In genomic region chr14:102048485-102048884, GRCm38 (mm10) we compare ENCODE assay signal across 20 mouse cellular contexts.
DNase-seq lines count a peak whose midpoint lies in the region; ATAC-seq lines count a peak whose summit lies in the region.
"Had no signal": no experiment of that assay in that cellular context is flagged by ENCODE, and none has a peak within 500 bp of the region (broad histone marks: within the 10 kb centered on the region; RNA-seq: fewer than 3 reads in every experiment).

No protein-coding gene starts in this region.

- WGBS in forebrain, embryonic 13.5 days, result 87% methylated on average over 1 of the region's 3 CpGs
- 89% methylated on average over 1 of the region's 3 CpGs for WGBS in forebrain, embryonic 10.5 days
- WGBS in midbrain, embryonic 13.5 days, result 91% methylated on average over 1 of the region's 3 CpGs
- 83% methylated on average over 1 of the region's 3 CpGs for WGBS in midbrain, embryonic 10.5 days
- WGBS in neural tube, embryonic 13.5 days, result 48% methylated on average over 3 of the region's 3 CpGs

- no peak overlapping the region for H3K9ac ChIP-seq in forebrain, embryonic 13.5 days
- H3K9ac ChIP-seq in midbrain, embryonic 13.5 days (replicated peaks), result no peak overlapping the region
- H3K9ac ChIP-seq in neural tube, embryonic 13.5 days, result no peak overlapping the region
- H3K9ac ChIP-seq: embryonic facial prominence, embryonic 13.5 days; embryonic facial prominence, embryonic 15.5 days had no signal

- no peaks in the 10 kb centered on the region for H3K9me3 ChIP-seq in forebrain, embryonic 13.5 days (replicated peaks)
- H3K9me3 ChIP-seq in forebrain, embryonic 10.5 days, result no peaks in the 10 kb centered on the region
- H3K9me3 ChIP-seq in midbrain, embryonic 13.5 days, result no peaks in the 10 kb centered on the region
- no peaks in the 10 kb centered on the region for H3K9me3 ChIP-seq in midbrain, embryonic 10.5 days (replicated peaks)
- H3K9me3 ChIP-seq in neural tube, embryonic 13.5 days, result no peaks in the 10 kb centered on the region
- H3K9me3 ChIP-seq: embryonic facial prominence, embryonic 13.5 days; embryonic facial prominence, embryonic 15.5 days had no signal

- peak; percentile 58; the same call in 1 of the 2 replicates for ATAC-seq in forebrain, embryonic 13.5 days
- 0 out of 2 replicates have a peak, but pooled peaks have one; percentile 20 for ATAC-seq in midbrain, embryonic 13.5 days
- 0 out of 2 replicates have a peak, but pooled peaks have one; percentile 63 for ATAC-seq in neural tube, embryonic 13.5 days (ENCODE audit: low read depth)
- ATAC-seq: forebrain, embryonic 16.5 days had no signal

- no peaks in the 10 kb centered on the region for H3K27me3 ChIP-seq in forebrain, embryonic 13.5 days
- no peaks in the 10 kb centered on the region for H3K27me3 ChIP-seq in forebrain, embryonic 10.5 days (ENCODE audit: poor library complexity, severe bottlenecking)
- H3K27me3 ChIP-seq in midbrain, embryonic 13.5 days, result no peaks in the 10 kb centered on the region
- H3K27me3 ChIP-seq in midbrain, embryonic 10.5 days (ENCODE audit: low read depth, poor library complexity, severe bottlenecking), result no peaks in the 10 kb centered on the region
- no peaks in the 10 kb centered on the region for H3K27me3 ChIP-seq in neural tube, embryonic 13.5 days
- H3K27me3 ChIP-seq: embryonic facial prominence, embryonic 13.5 days; embryonic facial prominence, embryonic 15.5 days had no signal

- DNase-seq in forebrain, embryonic 10.5 days (ENCODE audit: extremely low spot score, low spot score), result no peak
- no peak for DNase-seq in midbrain, embryonic 10.5 days (ENCODE audit: low spot score)
- no peak for DNase-seq in neural tube, embryonic 10.5 days (ENCODE audit: extremely low spot score, low spot score)
- DNase-seq: adrenal gland, adult 2 months; adrenal gland, postnatal 10 days; adrenal gland, postnatal 25 days; cerebellum, adult 11 months; cerebellum, adult 18-20 months; cerebellum, adult 8-10 months; cerebellum, adult 9-11 months; cerebellum, postnatal 14 days; cerebellum, postnatal 36 days; embryo, embryonic 11 days had no signal

- H3K36me3 ChIP-seq in forebrain, embryonic 13.5 days (ENCODE audit: poor library complexity, severe bottlenecking), result no peaks in the 10 kb centered on the region
- H3K36me3 ChIP-seq in forebrain, embryonic 10.5 days (replicated peaks), result no peaks in the 10 kb centered on the region
- no peaks in the 10 kb centered on the region for H3K36me3 ChIP-seq in midbrain, embryonic 13.5 days
- no peaks in the 10 kb centered on the region for H3K36me3 ChIP-seq in midbrain, embryonic 10.5 days
- H3K36me3 ChIP-seq in neural tube, embryonic 13.5 days, result no peaks in the 10 kb centered on the region
- H3K36me3 ChIP-seq: embryonic facial prominence, embryonic 13.5 days; embryonic facial prominence, embryonic 15.5 days had no signal

- no peak overlapping the region for H3K27ac ChIP-seq in forebrain, embryonic 13.5 days
- no peak overlapping the region for H3K27ac ChIP-seq in forebrain, embryonic 10.5 days
- H3K27ac ChIP-seq in midbrain, embryonic 13.5 days, result no peak overlapping the region
- H3K27ac ChIP-seq in midbrain, embryonic 10.5 days (replicated peaks), result no peak overlapping the region
- H3K27ac ChIP-seq in neural tube, embryonic 13.5 days (replicated peaks), result peak overlapping the region; percentile 38; the same call in 1 of the 2 replicates
- H3K27ac ChIP-seq: embryonic facial prominence, embryonic 13.5 days; embryonic facial prominence, embryonic 15.5 days had no signal

- H3K4me2 ChIP-seq in forebrain, embryonic 13.5 days, result no peak overlapping the region
- H3K4me2 ChIP-seq in midbrain, embryonic 13.5 days (replicated peaks), result no peak overlapping the region
- H3K4me2 ChIP-seq in neural tube, embryonic 13.5 days, result no peak overlapping the region
- H3K4me2 ChIP-seq: embryonic facial prominence, embryonic 13.5 days; embryonic facial prominence, embryonic 15.5 days had no signal

- H3K4me1 ChIP-seq in forebrain, embryonic 13.5 days, result 0 out of 2 replicates have a peak, but pooled peaks cover 2% of the 10 kb centered on the region
- H3K4me1 ChIP-seq in forebrain, embryonic 10.5 days, result no peaks in the 10 kb centered on the region
- H3K4me1 ChIP-seq in midbrain, embryonic 13.5 days (replicated peaks), result no peaks in the 10 kb centered on the region
- H3K4me1 ChIP-seq in midbrain, embryonic 10.5 days, result no peaks in the 10 kb centered on the region
- 0 out of 2 replicates have a peak, but pooled peaks cover 3% of the 10 kb centered on the region for H3K4me1 ChIP-seq in neural tube, embryonic 13.5 days (replicated peaks)
- H3K4me1 ChIP-seq: embryonic facial prominence, embryonic 13.5 days; embryonic facial prominence, embryonic 15.5 days had no signal

- H3K4me3 ChIP-seq in forebrain, embryonic 13.5 days, result no peak overlapping the region
- no peak overlapping the region for H3K4me3 ChIP-seq in forebrain, embryonic 10.5 days
- H3K4me3 ChIP-seq in midbrain, embryonic 13.5 days (replicated peaks), result no peak overlapping the region
- H3K4me3 ChIP-seq in midbrain, embryonic 10.5 days, result no peak overlapping the region
- H3K4me3 ChIP-seq in neural tube, embryonic 13.5 days, result no peak overlapping the region
- H3K4me3 ChIP-seq: embryonic facial prominence, embryonic 13.5 days; embryonic facial prominence, embryonic 15.5 days; erythroblast, embryonic 14.5 days had no signal
